Mouse (Mus musculus): ENCODE results near the gene Spocd1. TPM values are rescaled to one million over a fixed set of nuclear protein-coding genes. Genes with fewer than 3 reads are reported as not detected.

The Spocd1 gene
- polyA plus RNA-seq, 1 experiment from 2014 or later: not detected

DNA sequence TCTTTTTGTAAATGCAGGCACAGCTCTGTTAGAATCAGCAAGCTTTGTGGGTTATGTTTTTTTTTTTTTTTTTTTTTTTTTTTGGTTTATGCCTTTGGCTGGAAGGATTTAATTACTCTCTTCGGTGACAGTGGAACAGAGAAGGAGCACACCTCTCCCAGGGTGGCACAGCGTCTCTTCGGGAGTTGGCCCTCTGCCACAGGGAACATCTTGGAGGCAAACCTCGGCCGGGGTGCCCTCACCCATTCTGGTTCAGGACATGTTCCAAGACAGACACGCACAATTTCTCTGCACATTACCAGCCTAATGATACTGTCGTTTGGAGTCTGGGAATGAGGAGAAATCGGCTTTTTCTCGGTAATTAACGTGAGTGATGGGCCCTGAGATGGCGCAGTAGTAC lies 41.8 kb downstream of the Spocd1 start:
- Histone ChIP-seq H3K4me3 (ENCODE audit: low read depth, low read length) (no peak overlapping the region), H3K36me3 (ENCODE audit: control insufficient read depth, insufficient read depth, low read length) (no peaks in the 10 kb centered on the region), H3K4me1 (replicated peaks; ENCODE audit: control insufficient read depth, insufficient read depth) (no peaks in the 10 kb centered on the region), H3K9ac (ENCODE audit: low read length) (no peak overlapping the region), H3K4me2 (replicated peaks; ENCODE audit: low read depth) (no peak overlapping the region), H3K27ac (replicated peaks) (no peak overlapping the region), H3K27me3 (ENCODE audit: control insufficient read depth, insufficient read depth, low read length) (no peaks in the 10 kb centered on the region; the same call in 1 of the 2 replicates), H3K9me3 (ENCODE audit: control insufficient read depth, low read length) (no peaks in the 10 kb centered on the region)
- 84% methylated on average over 11 of the region's 11 CpGs for WGBS
- ATAC-seq (ENCODE audit: low FRiP score, low TSS enrichment) (no peak), DNase-seq (ENCODE audit: low spot score) (no peak)
- TF ChIP-seq EP300 (optimal IDR thresholded peaks at IDR 0.05): no peak
- TF ChIP-seq CTCF (IDR thresholded peaks at IDR 0.05; ENCODE audit: low read depth): no peak

DNA sequence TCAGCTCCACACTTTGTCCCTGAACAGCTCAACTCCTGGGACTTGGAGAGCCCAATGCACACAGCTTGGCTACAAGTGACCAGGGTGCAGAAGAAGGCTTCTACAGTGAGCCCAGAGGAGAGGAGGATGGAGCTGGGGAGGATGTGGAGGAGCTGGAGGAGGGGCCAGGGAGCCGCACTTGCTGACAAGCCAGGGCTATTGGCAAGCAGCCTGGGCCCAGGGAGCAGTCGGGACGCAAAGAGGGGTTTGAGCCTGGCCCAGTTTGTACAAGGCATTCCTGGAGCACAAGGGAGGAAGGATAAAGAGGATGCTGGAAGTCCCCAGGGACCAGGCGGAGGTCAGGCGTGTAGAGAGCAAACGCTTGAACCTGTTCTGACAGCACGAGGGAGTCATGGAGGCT lies 42.9 kb downstream of the Spocd1 start:
- WGBS: 31% methylated on average over 7 of the region's 7 CpGs
- Histone ChIP-seq H3K4me3 (ENCODE audit: low read depth, low read length) (no peak overlapping the region), H3K9me3 (ENCODE audit: control insufficient read depth, low read length) (no peaks in the 10 kb centered on the region), H3K4me1 (replicated peaks; ENCODE audit: control insufficient read depth, insufficient read depth) (no peaks in the 10 kb centered on the region), H3K27me3 (ENCODE audit: control insufficient read depth, insufficient read depth, low read length) (no peaks in the 10 kb centered on the region; the same call in 1 of the 2 replicates), H3K9ac (ENCODE audit: low read length) (no peak overlapping the region), H3K27ac (replicated peaks) (no peak overlapping the region), H3K4me2 (replicated peaks; ENCODE audit: low read depth) (no peak overlapping the region), H3K36me3 (ENCODE audit: control insufficient read depth, insufficient read depth, low read length) (no peaks in the 10 kb centered on the region)
- DNase-seq (ENCODE audit: low spot score) (no peak), ATAC-seq (ENCODE audit: low FRiP score, low TSS enrichment) (no peak)
- TF ChIP-seq CTCF (IDR thresholded peaks at IDR 0.05; ENCODE audit: low read depth) (no peak), EP300 (optimal IDR thresholded peaks at IDR 0.05) (no peak)

DNA sequence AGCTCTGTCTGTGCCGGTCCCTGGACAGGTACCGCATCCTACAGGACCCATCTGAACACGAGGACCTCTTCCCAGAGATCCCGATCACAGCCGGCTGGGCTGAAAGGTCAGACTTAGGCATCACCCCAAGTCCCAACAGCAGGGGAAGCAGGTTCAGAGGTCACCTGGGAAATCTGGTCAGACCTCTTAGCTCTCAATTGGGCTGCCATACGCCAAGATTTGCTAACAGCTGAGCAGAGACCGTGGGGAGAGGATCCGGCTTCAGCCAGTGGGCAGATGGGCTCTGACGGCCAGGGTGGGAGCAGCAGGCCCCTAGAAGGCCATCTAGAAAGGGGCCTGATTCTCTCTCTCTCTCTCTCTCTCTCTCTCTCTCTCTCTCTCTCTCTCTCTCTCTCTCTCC lies 45.2 kb downstream of the Spocd1 start:
- DNase-seq (ENCODE audit: low spot score) (no peak), ATAC-seq (ENCODE audit: low FRiP score, low TSS enrichment) (no peak)
- H3K27me3 ChIP-seq (ENCODE audit: control insufficient read depth, insufficient read depth, low read length): no peaks in the 10 kb centered on the region; the same call in 1 of the 2 replicates
- H3K27ac ChIP-seq (replicated peaks): no peak overlapping the region
- no peaks in the 10 kb centered on the region for H3K36me3 ChIP-seq (ENCODE audit: control insufficient read depth, insufficient read depth, low read length)
- TF ChIP-seq EP300 (optimal IDR thresholded peaks at IDR 0.05): no peak
- TF ChIP-seq CTCF (IDR thresholded peaks at IDR 0.05; ENCODE audit: low read depth): no peak
- H3K9ac ChIP-seq (ENCODE audit: low read length): no peak overlapping the region
- 57% methylated on average over 9 of the region's 9 CpGs for WGBS
- H3K4me2 ChIP-seq (replicated peaks; ENCODE audit: low read depth): no peak overlapping the region
- H3K4me3 ChIP-seq (ENCODE audit: low read depth, low read length): no peak overlapping the region
- H3K4me1 ChIP-seq (replicated peaks; ENCODE audit: control insufficient read depth, insufficient read depth): no peaks in the 10 kb centered on the region
- H3K9me3 ChIP-seq (ENCODE audit: control insufficient read depth, low read length): no peaks in the 10 kb centered on the region

DNA sequence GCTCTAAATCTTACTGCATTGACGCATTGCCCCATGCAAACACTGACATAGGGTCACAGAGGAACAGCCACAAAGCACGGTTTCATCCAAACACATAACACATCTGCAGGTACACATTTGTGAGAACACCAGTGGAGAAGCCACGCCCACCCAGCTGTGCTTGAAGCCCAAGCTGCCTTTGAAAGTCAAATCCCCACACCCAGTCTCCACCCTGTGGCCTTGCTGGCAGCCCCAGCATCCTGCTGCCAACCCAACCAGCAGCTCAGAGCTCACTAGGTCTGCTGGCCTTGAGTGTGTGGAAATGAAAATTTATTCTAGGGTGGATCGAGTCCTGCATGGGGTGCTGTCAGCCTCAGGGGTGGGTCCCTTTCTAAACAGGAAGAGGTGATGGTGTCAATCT lies 48.2 kb downstream of the Spocd1 start:
- H3K27me3 ChIP-seq (ENCODE audit: control insufficient read depth, insufficient read depth, low read length): no peaks in the 10 kb centered on the region; the same call in 1 of the 2 replicates
- no peak overlapping the region for H3K4me2 ChIP-seq (replicated peaks; ENCODE audit: low read depth)
- TF ChIP-seq EP300 (optimal IDR thresholded peaks at IDR 0.05): no peak
- TF ChIP-seq CTCF (IDR thresholded peaks at IDR 0.05; ENCODE audit: low read depth): no peak
- no peaks in the 10 kb centered on the region for H3K9me3 ChIP-seq (ENCODE audit: control insufficient read depth, low read length)
- H3K36me3 ChIP-seq (ENCODE audit: control insufficient read depth, insufficient read depth, low read length): no peaks in the 10 kb centered on the region
- H3K4me1 ChIP-seq (replicated peaks; ENCODE audit: control insufficient read depth, insufficient read depth): no peaks in the 10 kb centered on the region
- H3K9ac ChIP-seq (ENCODE audit: low read length): no peak overlapping the region
- DNase-seq (ENCODE audit: low spot score): no peak
- ATAC-seq (ENCODE audit: low FRiP score, low TSS enrichment): no peak
- 47% methylated on average over 4 of the region's 4 CpGs for WGBS
- H3K27ac ChIP-seq (replicated peaks): no peak overlapping the region
- no peak overlapping the region for H3K4me3 ChIP-seq (ENCODE audit: low read depth, low read length)

DNA sequence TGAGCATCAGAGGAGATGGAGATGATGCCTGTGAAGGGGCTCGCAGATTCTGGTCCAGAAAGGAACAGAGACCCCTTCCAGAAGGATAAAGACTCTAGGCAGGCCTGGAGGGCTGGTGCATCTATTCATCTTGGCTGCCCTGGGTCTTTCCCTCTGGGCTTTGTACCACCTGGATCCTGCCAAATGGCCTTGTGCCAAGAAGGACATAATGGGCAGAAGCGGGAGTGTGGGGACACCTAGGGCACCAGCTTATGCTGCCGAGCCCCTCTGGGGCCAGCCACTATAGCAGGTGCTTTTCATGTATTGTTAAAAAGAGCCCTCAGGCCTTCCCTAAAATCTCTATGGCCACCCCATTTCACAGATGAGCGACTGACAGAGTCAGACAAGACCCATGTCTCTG lies 49.2 kb downstream of the Spocd1 start:
- H3K9ac ChIP-seq (ENCODE audit: low read length): no peak overlapping the region
- H3K27me3 ChIP-seq (ENCODE audit: control insufficient read depth, insufficient read depth, low read length): no peaks in the 10 kb centered on the region
- no peaks in the 10 kb centered on the region for H3K9me3 ChIP-seq (ENCODE audit: control insufficient read depth, low read length)
- H3K4me2 ChIP-seq (replicated peaks; ENCODE audit: low read depth): no peak overlapping the region
- no peak for DNase-seq (ENCODE audit: low spot score)
- H3K27ac ChIP-seq (replicated peaks): no peak overlapping the region
- 66% methylated on average over 4 of the region's 4 CpGs for WGBS
- H3K4me3 ChIP-seq (ENCODE audit: low read depth, low read length): no peak overlapping the region
- no peaks in the 10 kb centered on the region for H3K36me3 ChIP-seq (ENCODE audit: control insufficient read depth, insufficient read depth, low read length)
- no peak for TF ChIP-seq EP300 (optimal IDR thresholded peaks at IDR 0.05)
- no peak for TF ChIP-seq CTCF (IDR thresholded peaks at IDR 0.05; ENCODE audit: low read depth)
- no peaks in the 10 kb centered on the region for H3K4me1 ChIP-seq (replicated peaks; ENCODE audit: control insufficient read depth, insufficient read depth)
- ATAC-seq (ENCODE audit: low FRiP score, low TSS enrichment): no peak

DNA sequence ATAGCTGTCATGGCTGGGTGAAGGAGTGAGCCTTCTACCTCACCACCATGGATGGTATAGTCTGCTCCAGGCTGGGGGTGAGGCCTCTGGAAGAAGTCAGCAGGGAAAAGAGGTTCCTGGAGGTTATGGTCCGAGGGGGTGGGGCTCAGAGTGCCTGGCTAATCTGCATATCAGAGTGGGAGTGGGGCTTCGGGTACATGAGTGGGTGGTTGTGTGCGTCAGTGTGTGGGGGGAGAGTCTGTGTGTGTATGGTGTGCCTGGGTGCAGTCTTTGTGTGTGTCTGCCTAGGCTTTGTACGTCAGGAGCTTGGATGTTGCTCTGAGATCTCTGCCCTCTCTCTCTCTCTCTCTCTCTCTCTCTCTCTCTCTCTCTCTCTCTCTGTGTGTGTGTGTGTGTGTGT lies 49.9 kb downstream of the Spocd1 start:
- TF ChIP-seq EP300 (optimal IDR thresholded peaks at IDR 0.05) (no peak), CTCF (IDR thresholded peaks at IDR 0.05; ENCODE audit: low read depth) (no peak)
- no peaks in the 10 kb centered on the region for H3K27me3 ChIP-seq (ENCODE audit: control insufficient read depth, insufficient read depth, low read length)
- no peak overlapping the region for H3K4me2 ChIP-seq (replicated peaks; ENCODE audit: low read depth)
- H3K4me1 ChIP-seq (replicated peaks; ENCODE audit: control insufficient read depth, insufficient read depth): 0 out of 2 replicates have a peak, but pooled peaks cover 3% of the 10 kb centered on the region
- no peaks in the 10 kb centered on the region for H3K36me3 ChIP-seq (ENCODE audit: control insufficient read depth, insufficient read depth, low read length)
- no peak overlapping the region for H3K27ac ChIP-seq (replicated peaks)
- ATAC-seq (ENCODE audit: low FRiP score, low TSS enrichment) (no peak), DNase-seq (ENCODE audit: low spot score) (no peak)
- H3K9ac ChIP-seq (ENCODE audit: low read length): no peak overlapping the region
- H3K4me3 ChIP-seq (ENCODE audit: low read depth, low read length): no peak overlapping the region
- 61% methylated on average over 4 of the region's 4 CpGs for WGBS
- H3K9me3 ChIP-seq (ENCODE audit: control insufficient read depth, low read length): no peaks in the 10 kb centered on the region

All from stomach, postnatal 0 days (tissue).